Comparison of ENCODE assay signal across 8 mouse cellular contexts in the genomic region with DNA sequence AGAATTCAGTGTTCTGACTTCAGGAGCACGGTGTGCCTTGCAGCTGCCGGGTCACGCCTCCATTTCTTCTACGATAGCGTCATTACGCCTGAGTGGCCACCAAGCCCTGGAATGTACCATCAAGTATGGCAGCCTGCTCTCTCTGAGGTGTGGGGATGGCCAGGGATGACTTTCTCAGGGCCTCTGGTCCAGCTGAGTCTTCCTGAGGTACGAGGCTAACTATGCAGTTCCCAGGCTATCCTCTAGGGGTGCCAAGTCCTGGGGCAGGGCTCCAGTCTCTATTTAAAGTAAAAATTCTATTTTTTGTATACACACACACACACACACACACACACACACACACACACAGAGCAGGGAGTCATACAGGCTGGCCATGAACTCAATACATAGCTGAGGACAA. TPM values are rescaled to one million over a fixed set of nuclear protein-coding genes. Genes with fewer than 3 reads are reported as not detected.
DNase-seq lines count a peak whose midpoint lies in the region; ATAC-seq and TF ChIP-seq lines count a peak whose summit lies in the region.

No protein-coding gene starts in this region.

- TF ChIP-seq CTCF in heart, adult 2 months (IDR thresholded peaks at IDR 0.05) = peak; percentile 46

- H3K4me1 ChIP-seq in heart, adult 2 months (ENCODE audit: control insufficient read depth, insufficient read depth, low read length) = no peaks in the 10 kb centered on the region
- peaks cover 15% of the 10 kb centered on the region for H3K4me1 ChIP-seq in heart, embryonic 10.5 days
- peaks cover 6% of the 10 kb centered on the region for H3K4me1 ChIP-seq in midbrain, embryonic 10.5 days
- H3K4me1 ChIP-seq in midbrain, embryonic 13.5 days (replicated peaks) = no peaks in the 10 kb centered on the region

- intact Hi-C loops in heart, adult 2 months (cut with DNase I) = no loop called here

- no peaks in the 10 kb centered on the region for H3K27me3 ChIP-seq in heart, adult 2 months (ENCODE audit: control insufficient read depth, insufficient read depth, low read length)
- no peaks in the 10 kb centered on the region for H3K27me3 ChIP-seq in heart, embryonic 10.5 days (ENCODE audit: insufficient read depth, poor library complexity, severe bottlenecking)
- H3K27me3 ChIP-seq in midbrain, embryonic 10.5 days (ENCODE audit: low read depth, poor library complexity, severe bottlenecking) = no peaks in the 10 kb centered on the region
- no peaks in the 10 kb centered on the region for H3K27me3 ChIP-seq in midbrain, embryonic 13.5 days

- no peaks in the 10 kb centered on the region for H3K36me3 ChIP-seq in heart, adult 2 months (ENCODE audit: control insufficient read depth, insufficient read depth, low read length)
- peaks cover 19% of the 10 kb centered on the region for H3K36me3 ChIP-seq in heart, embryonic 10.5 days
- peaks cover 15% of the 10 kb centered on the region; the same call in 1 of the 2 replicates for H3K36me3 ChIP-seq in midbrain, embryonic 10.5 days
- H3K36me3 ChIP-seq in midbrain, embryonic 13.5 days = peaks cover 10% of the 10 kb centered on the region; the same call in 1 of the 2 replicates

- H3K27ac ChIP-seq in heart, adult 2 months = no peak overlapping the region
- H3K27ac ChIP-seq in heart, embryonic 10.5 days = no peak overlapping the region
- no peak overlapping the region for H3K27ac ChIP-seq in midbrain, embryonic 10.5 days (replicated peaks)
- no peak overlapping the region for H3K27ac ChIP-seq in midbrain, embryonic 13.5 days

- H3K4me2 ChIP-seq in midbrain, embryonic 13.5 days (replicated peaks) = no peak overlapping the region

- no peaks in the 10 kb centered on the region for H3K79me2 ChIP-seq in heart, adult 2 months (replicated peaks; ENCODE audit: control insufficient read depth, insufficient read depth, low read length)

- WGBS in heart, adult 2 months = 77% methylated on average over 7 of the region's 7 CpGs
- WGBS in heart, embryonic 10.5 days = 58% methylated on average over 7 of the region's 7 CpGs
- 68% methylated on average over 7 of the region's 7 CpGs for WGBS in midbrain, embryonic 10.5 days
- 60% methylated on average over 7 of the region's 7 CpGs for WGBS in midbrain, embryonic 13.5 days

- no peak overlapping the region for H3K9ac ChIP-seq in heart, adult 2 months (ENCODE audit: low read depth, low read length)
- H3K9ac ChIP-seq in midbrain, embryonic 13.5 days (replicated peaks) = no peak overlapping the region

- H3K4me3 ChIP-seq in heart, adult 2 months = no peak overlapping the region
- no peak overlapping the region for H3K4me3 ChIP-seq in heart, embryonic 10.5 days
- H3K4me3 ChIP-seq in midbrain, embryonic 10.5 days = no peak overlapping the region
- H3K4me3 ChIP-seq in midbrain, embryonic 13.5 days (replicated peaks) = no peak overlapping the region

- H3K9me3 ChIP-seq in heart, embryonic 10.5 days = no peaks in the 10 kb centered on the region
- no peaks in the 10 kb centered on the region for H3K9me3 ChIP-seq in midbrain, embryonic 10.5 days (replicated peaks)
- 0 out of 2 replicates have a peak, but pooled peaks cover 6% of the 10 kb centered on the region for H3K9me3 ChIP-seq in midbrain, embryonic 13.5 days

- TF ChIP-seq POLR2A in heart, adult 2 months (IDR thresholded peaks at IDR 0.05; ENCODE audit: insufficient read depth, low read depth, low read length) = no peak

- no peak for TF ChIP-seq EP300 in heart, adult 2 months (IDR thresholded peaks at IDR 0.05; ENCODE audit: insufficient read depth, low read depth, low read length)

- no peak for ATAC-seq in midbrain, embryonic 13.5 days
- ATAC-seq in common myeloid progenitor, adult 5-6 weeks (replicated peaks; ENCODE audit: low read depth, poor library complexity, severe bottlenecking) = peak; percentile 81

- no peak for DNase-seq in heart, adult 2 months
- DNase-seq in heart, embryonic 10.5 days (ENCODE audit: low spot score) = no peak
- peak; percentile 38 for DNase-seq in midbrain, embryonic 10.5 days (ENCODE audit: low spot score)
- peak; percentile 57 for DNase-seq in naive thymus-derived CD4-positive, alpha-beta T cell, adult 2 months (ENCODE audit: low read depth)
- DNase-seq in ovary, adult 18-20 months (ENCODE audit: low spot score) = no peak
- no peak for DNase-seq in heart, adult 9 months (ENCODE audit: low spot score in 2 of 2)

RNA-seq across cellular contexts. Expression of gene Nenf, which starts 12.4 kb away (rescaled TPM):
- total RNA-seq in heart, adult 2 months (2021) = 100 to 1,000 TPM in 1 of 2 experiments, 10 to 100 TPM in 1; 95.9 to 107 TPM
- 139 and 182 TPM in 2 replicates for polyA plus RNA-seq in heart, adult 2 months (2012; rRNA removed)
- polyA plus RNA-seq in heart, embryonic 10.5 days (2016; fragmentation: Nextera tagmentation; extraction: Ambion mirVana) = 78.2 and 78.6 TPM in 2 replicates
- 49.4 and 63.5 TPM in 2 replicates for polyA plus RNA-seq in midbrain, embryonic 10.5 days (2016; fragmentation: Nextera tagmentation; extraction: Ambion mirVana)
- 81.7 and 87.5 TPM in 2 replicates for polyA plus RNA-seq in midbrain, embryonic 13.5 days (2015; fragmentation: Nextera tagmentation; extraction: Ambion mirVana)
- 15.9 and 19.2 TPM in 2 replicates for total RNA-seq in common myeloid progenitor, adult 5-6 weeks (2017)

RNA-seq across cellular contexts. Expression of gene Tmem206, which starts 20.1 kb away (rescaled TPM):
- 1 to 10 TPM; 3.3 to 3.6 TPM for total RNA-seq in heart, adult 2 months (2021)
- polyA plus RNA-seq in heart, adult 2 months (2012; rRNA removed) = 3.9 and 6.0 TPM in 2 replicates
- polyA plus RNA-seq in heart, embryonic 10.5 days (2016; fragmentation: Nextera tagmentation; extraction: Ambion mirVana) = 17.0 and 18.8 TPM in 2 replicates
- 32.3 and 34.9 TPM in 2 replicates for polyA plus RNA-seq in midbrain, embryonic 10.5 days (2016; fragmentation: Nextera tagmentation; extraction: Ambion mirVana)
- 46.9 and 48.7 TPM in 2 replicates for polyA plus RNA-seq in midbrain, embryonic 13.5 days (2015; fragmentation: Nextera tagmentation; extraction: Ambion mirVana)
- total RNA-seq in common myeloid progenitor, adult 5-6 weeks (2017) = 28.1 and 32.6 TPM in 2 replicates

Comparison
In these comparisons a context has a peak if more than half of its experiments do, and no peak if none do; other contexts are left out.
1. DNase-seq: peak in midbrain, embryonic 10.5 days (single experiment) and naive thymus-derived CD4-positive, alpha-beta T cell, adult 2 months (single experiment); none in heart, adult 2 months (0 of 2), heart, embryonic 10.5 days (single experiment), ovary, adult 18-20 months (single experiment) and heart, adult 9 months (0 of 2).